Mouse (Mus musculus): ENCODE results near the gene Tbx4.

GRCm38 (mm10) chr11:85837291-85837647 lies 49.0 kb upstream of the Tbx4 start:
- TF ChIP-seq CTCF (IDR thresholded peaks at IDR 0.05; ENCODE audit: low read depth, low read length), result no peak
- TF ChIP-seq TAL1 (conservative IDR thresholded peaks at IDR 0.05; ENCODE audit: low read depth, low read length), result no peak
- no peak for TF ChIP-seq GATA2 (IDR thresholded peaks at IDR 0.05; ENCODE audit: borderline replicate concordance, low read depth, low read length)

All from G1E (cell line).